Mouse (Mus musculus): ENCODE data around the gene BC048679.
A peak's percentile ranks its signal among the peaks of the same experiment; 100 is the strongest.
"Not testable (repeated sequence)": the region's sequence is repeated elsewhere in the genome, so short reads cannot be mapped to it uniquely, and the experiment has no call there.

The BC048679 gene

GRCm38 (mm10) chr7:81498181-81498580 is at the start of gene BC048679:
TSS of gene BC048679 (minus strand) at chr7:81498281.
- no peak for DNase-seq

GRCm38 (mm10) chr7:81542934-81543333 is 44.9 kb upstream of the BC048679 start:
- no peak for DNase-seq

GRCm38 (mm10) chr7:81541924-81542524 is 43.9 kb upstream of the BC048679 start:
- DNase-seq: peak; percentile 83

- no peak for DNase-seq
Measured at GRCm38 (mm10) chr7:81540999-81541398, 42.9 kb upstream of the BC048679 start.

- DNase-seq: no peak
Measured at GRCm38 (mm10) chr7:81539565-81539964, 41.5 kb upstream of the BC048679 start.

GRCm38 (mm10) chr7:81538070-81538675 is 40.1 kb upstream of the BC048679 start:
- DNase-seq: no peak

GRCm38 (mm10) chr7:81536478-81536877 is 38.4 kb upstream of the BC048679 start:
- DNase-seq: no peak

GRCm38 (mm10) chr7:81531462-81531861 is 33.4 kb upstream of the BC048679 start:
- DNase-seq: no peak

- DNase-seq: no peak
Measured at GRCm38 (mm10) chr7:81528918-81529317, 30.8 kb upstream of the BC048679 start.

- no peak for DNase-seq
Measured at GRCm38 (mm10) chr7:81523663-81524017, 25.6 kb upstream of the BC048679 start.

GRCm38 (mm10) chr7:81523008-81523662 is 25.1 kb upstream of the BC048679 start:
- peak; percentile 94 for DNase-seq

GRCm38 (mm10) chr7:81516154-81517030 is 18.3 kb upstream of the BC048679 start:
- DNase-seq: peak; percentile 71

GRCm38 (mm10) chr7:81514906-81515590 is 17.0 kb upstream of the BC048679 start:
- no peak for DNase-seq

- DNase-seq: no peak
Measured at GRCm38 (mm10) chr7:81501050-81501449, 3.0 kb upstream of the BC048679 start.

- no peak for DNase-seq
Measured at GRCm38 (mm10) chr7:81497171-81497570, 910 bp downstream of the BC048679 start.

GRCm38 (mm10) chr7:81493331-81494021 is 4.6 kb downstream of the BC048679 start, which contains the start of gene Ap3b2:
TSS of gene Ap3b2 (minus strand) at chr7:81493925.
- DNase-seq: peak; percentile 80

GRCm38 (mm10) chr7:81492628-81493027 is 5.5 kb downstream of the BC048679 start:
- DNase-seq: no peak

- no peak for DNase-seq
Measured at GRCm38 (mm10) chr7:81489649-81490048, 8.4 kb downstream of the BC048679 start.

- DNase-seq: no peak
Measured at GRCm38 (mm10) chr7:81480800-81481199, 17.3 kb downstream of the BC048679 start.

- no peak for DNase-seq
Measured at GRCm38 (mm10) chr7:81479531-81480090, 18.5 kb downstream of the BC048679 start.

GRCm38 (mm10) chr7:81478261-81478660 is 19.8 kb downstream of the BC048679 start:
- not testable (repeated sequence) for DNase-seq

- DNase-seq: no peak
Measured at GRCm38 (mm10) chr7:81476833-81477232, 21.2 kb downstream of the BC048679 start.
